Mouse (Mus musculus): ENCODE data around the gene Tmem129. TPM values are rescaled to one million over a fixed set of nuclear protein-coding genes. Genes with fewer than 3 reads are reported as not detected.

The Tmem129 gene
- total RNA-seq, 2 experiments from 2014 or later: 15.0 to 26.2 TPM

DNA sequence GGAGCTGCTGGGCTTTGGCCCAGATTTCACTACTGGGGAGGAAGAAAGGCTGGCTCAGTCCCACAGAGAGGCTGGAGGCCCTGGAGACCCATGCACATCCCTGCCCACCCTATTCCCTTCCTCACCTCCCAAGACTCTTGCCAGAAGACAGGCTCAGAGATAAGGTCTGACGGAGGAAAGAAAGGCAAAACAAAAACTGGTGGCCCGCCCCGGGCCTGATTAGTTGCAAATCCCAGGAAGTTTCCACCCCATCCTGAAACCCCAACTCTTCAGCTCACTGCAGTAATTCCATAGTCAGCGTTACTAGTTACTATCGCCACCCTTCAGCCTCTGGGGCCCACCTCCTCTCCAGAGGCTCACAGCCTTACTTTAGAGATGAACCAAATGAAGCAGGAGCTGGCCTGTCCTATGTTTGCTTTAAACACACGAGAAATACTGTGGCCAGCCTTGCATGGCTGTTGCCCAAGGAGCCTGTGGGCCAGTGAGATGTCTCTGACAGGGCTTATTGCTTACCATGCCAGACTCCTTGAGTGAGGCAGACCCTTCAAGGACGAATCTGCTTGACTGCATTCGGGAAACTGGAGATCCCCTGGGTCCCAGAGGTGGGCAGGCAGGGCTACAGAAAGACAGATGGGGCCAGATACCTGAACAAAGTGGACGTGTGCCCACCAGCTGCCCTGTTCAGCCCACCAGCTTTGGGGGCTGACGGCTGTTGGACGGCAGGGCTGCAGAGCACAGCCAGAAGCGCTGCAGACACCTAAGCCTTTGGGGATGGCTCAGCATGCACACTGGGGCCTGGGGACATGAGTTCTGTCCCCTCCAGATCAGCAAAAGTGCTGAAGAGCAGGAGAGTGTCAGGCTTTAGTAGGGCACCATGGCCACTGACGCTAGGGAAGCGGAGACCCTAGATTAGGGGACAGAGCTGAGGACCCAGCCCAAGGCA, 30.3 kb upstream of the Tmem129 start:
- no peak for ATAC-seq (replicated peaks; ENCODE audit: poor library complexity, severe bottlenecking)

DNA sequence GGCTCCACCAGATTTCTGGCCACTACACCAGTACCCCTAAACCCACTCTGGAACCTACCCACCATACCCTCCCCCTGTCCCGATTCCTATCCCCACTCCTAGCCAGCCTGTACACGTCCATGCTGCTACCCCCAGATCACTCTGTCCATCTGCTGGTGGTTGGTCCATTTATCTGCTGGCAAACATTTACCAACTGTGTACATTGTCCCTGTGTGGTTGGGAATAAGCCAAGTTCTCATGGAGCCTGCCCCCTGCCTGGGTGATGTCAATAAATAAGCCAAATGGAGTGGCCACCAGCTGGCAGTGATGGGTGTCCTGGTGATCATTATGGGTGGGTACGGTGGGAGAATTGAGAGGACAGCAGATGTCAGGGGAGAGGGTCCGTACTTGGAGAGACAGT, 28.9 kb upstream of the Tmem129 start:
- ATAC-seq (replicated peaks; ENCODE audit: poor library complexity, severe bottlenecking): no peak

- ATAC-seq (replicated peaks; ENCODE audit: poor library complexity, severe bottlenecking): no peak
Measured at GRCm38 (mm10) chr5:33684932-33685331, 26.7 kb upstream of the Tmem129 start.

GRCm38 (mm10) chr5:33683897-33684652, 25.9 kb upstream of the Tmem129 start:
- 0 out of 2 replicates have a peak, but pooled peaks have one; percentile 34 for ATAC-seq (replicated peaks; ENCODE audit: poor library complexity, severe bottlenecking)

- ATAC-seq (replicated peaks; ENCODE audit: poor library complexity, severe bottlenecking): no peak
Measured at GRCm38 (mm10) chr5:33682963-33683362, 24.7 kb upstream of the Tmem129 start.

GRCm38 (mm10) chr5:33681611-33682388, 23.6 kb upstream of the Tmem129 start:
- peak; percentile 55; the same call in 1 of the 2 replicates for ATAC-seq (replicated peaks; ENCODE audit: poor library complexity, severe bottlenecking)

DNA sequence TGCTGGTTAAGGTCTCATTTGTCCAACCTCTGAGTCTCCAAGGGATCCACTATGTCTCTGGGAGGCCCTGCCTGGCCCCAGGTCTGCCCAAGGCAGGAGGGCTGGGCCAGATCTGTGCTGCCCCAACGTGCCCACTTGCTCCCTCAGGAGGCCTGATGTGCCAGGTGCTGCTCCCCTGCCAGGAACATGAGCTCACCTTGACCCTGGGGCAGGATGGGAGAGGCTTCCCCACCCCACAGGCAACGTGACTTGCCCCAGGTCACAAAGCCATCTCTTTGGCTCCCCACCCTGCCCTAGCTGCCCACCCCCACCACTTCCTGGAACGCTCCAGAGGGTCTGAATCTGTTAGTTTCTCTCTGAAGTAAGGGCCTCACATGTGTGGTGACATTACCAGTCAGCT, 22.8 kb upstream of the Tmem129 start:
- ATAC-seq (replicated peaks; ENCODE audit: poor library complexity, severe bottlenecking): no peak

GRCm38 (mm10) chr5:33678244-33678643, 20.0 kb upstream of the Tmem129 start:
- ATAC-seq (replicated peaks; ENCODE audit: poor library complexity, severe bottlenecking): no peak

- peak; percentile 66 for ATAC-seq (replicated peaks; ENCODE audit: poor library complexity, severe bottlenecking)
Measured at GRCm38 (mm10) chr5:33675964-33676363, 17.7 kb upstream of the Tmem129 start.

DNA sequence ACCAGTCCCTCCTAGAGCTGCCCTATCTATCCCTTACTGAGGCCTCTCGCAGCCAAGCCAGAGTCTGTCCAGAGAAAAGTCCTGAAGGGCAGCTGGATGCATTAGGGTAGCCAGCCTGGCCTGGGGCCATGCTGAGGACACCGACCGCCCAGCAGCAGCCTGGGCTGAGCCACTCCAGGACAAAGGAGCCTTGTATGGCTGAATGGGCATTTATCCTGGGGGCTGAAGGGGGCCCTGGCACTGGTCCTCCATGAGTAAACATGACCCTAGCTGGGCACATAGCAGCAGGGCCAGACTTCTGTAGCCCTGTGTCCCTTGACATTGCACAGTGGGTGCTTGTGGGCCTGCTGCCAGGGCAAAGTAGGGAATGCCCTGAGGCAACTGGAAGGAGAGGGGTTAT, 16.2 kb upstream of the Tmem129 start:
- ATAC-seq (replicated peaks; ENCODE audit: poor library complexity, severe bottlenecking): no peak

DNA sequence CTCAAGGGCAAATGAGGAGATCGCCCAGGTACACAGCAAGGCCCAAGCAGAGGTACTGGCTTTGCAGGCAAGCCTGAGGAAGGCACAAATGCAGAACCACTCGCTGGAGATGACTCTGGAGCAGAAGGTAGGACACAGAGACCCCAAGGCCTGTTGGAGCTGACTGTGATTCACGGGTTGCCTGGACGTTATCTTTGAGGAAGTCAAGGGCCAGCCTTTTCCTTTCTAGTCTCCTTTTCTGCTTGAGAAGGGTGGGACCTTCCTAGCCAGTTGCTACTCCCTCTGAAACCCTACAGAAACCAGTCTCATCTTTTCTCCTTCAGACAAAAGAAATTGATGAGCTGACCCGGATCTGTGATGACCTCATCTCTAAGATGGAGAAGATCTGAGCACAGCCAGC, 13.4 kb upstream of the Tmem129 start:
- no peak for ATAC-seq (replicated peaks; ENCODE audit: poor library complexity, severe bottlenecking)

DNA sequence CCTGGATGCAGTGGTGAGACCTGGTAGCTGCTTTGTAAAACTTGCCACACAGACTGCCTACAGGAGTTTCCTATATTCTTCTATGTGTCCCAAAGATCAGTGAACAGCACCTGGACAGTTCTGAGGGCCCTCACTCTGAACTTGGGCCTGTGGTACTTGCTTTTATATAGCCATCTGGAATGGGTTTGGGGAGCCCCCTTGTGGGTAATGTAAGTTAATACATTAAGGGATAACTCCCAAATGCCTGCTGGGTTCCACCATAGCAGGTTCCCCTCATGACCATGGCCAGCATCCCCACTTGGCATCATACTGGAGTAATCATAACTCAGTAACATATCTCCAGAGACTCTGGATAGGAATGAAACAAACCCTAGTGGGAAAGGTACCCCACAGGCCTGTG, 10.0 kb upstream of the Tmem129 start:
- no peak for ATAC-seq (replicated peaks; ENCODE audit: poor library complexity, severe bottlenecking)

DNA sequence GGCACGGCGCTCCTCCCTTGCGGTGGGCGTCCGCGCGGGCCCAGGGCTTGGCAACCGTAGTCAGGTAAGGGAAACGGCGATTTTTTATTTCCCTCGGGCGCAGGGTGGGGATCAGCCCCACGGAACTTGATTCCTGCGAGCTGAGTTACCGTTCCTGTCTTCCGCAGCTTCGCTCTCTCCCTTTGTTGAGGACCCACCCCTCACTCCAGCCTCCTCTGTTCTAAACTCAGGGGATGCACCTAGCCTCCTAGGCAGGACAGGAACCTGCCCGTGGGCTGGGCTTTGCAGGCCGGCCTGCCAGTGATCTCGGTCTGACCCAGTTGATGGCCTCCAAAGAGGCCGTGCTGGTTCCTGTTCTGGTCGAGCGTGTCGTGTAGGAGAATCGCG, 441 bp upstream of the Tmem129 start:
- peak; percentile 6 for ATAC-seq (replicated peaks; ENCODE audit: poor library complexity, severe bottlenecking)

GRCm38 (mm10) chr5:33657251-33657786, 897 bp downstream of the Tmem129 start:
- peak; percentile 40 for ATAC-seq (replicated peaks; ENCODE audit: poor library complexity, severe bottlenecking)

DNA sequence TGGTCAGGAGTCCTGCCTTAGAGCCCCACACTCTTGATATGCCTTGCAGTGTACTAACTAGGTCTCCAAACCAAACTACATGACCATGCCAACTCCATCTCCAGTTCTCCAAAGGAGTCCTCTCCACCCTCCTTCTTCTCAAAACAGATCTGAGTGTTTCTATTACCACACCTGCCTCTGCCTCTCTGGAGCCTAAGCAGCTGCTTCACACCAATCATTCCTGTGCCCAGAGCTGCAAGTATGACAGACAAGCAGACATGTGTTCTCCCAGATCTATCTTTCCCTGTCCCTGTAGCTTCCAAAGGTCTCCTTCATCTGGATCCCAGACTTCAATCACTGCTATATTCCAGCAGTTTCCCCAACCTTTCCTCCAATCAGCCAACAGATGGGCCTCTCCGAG, 1.5 kb downstream of the Tmem129 start:
- no peak for ATAC-seq (replicated peaks; ENCODE audit: poor library complexity, severe bottlenecking)

GRCm38 (mm10) chr5:33655251-33655840, 2.9 kb downstream of the Tmem129 start:
- ATAC-seq (replicated peaks; ENCODE audit: poor library complexity, severe bottlenecking): no peak

DNA sequence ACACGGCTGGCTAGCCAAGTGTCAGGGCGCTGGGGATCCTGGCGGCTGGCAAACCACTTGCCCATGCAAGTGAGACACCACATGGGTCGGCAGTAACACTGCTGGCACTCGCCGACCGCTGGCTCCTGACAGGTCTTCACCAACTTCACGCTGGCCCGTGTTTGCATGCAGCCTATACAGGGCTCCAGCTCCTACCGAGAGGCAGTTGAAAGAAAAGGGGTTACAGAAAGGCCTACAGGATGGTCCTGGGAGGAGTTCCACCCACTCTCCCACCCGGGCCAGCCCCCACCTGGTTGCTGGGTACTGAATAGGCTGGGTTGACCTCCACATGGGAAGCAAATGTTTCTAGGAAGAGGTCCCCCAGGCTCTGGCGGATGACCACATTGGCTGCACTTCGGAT, 3.8 kb downstream of the Tmem129 start:
- no peak for ATAC-seq (replicated peaks; ENCODE audit: poor library complexity, severe bottlenecking)

DNA sequence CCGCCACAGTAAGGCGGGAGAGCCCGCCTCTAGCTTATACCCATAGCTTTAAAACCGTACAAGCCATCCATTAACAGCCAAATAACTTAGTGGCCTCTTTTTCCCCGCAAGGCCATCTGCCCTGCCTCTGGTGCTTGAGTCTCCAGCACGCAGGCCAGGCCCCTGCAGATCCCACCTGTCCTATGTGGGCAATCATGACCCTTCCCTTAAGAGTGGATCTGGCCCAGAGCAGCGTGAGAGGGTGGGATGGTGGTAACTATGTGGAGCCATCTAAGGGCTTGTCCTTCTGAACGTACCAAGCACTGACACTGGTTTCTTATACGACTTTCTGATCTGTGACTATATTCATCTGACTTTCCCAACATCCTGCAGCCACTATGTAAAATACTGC, 5.4 kb downstream of the Tmem129 start:
- ATAC-seq (replicated peaks; ENCODE audit: poor library complexity, severe bottlenecking): no peak

DNA sequence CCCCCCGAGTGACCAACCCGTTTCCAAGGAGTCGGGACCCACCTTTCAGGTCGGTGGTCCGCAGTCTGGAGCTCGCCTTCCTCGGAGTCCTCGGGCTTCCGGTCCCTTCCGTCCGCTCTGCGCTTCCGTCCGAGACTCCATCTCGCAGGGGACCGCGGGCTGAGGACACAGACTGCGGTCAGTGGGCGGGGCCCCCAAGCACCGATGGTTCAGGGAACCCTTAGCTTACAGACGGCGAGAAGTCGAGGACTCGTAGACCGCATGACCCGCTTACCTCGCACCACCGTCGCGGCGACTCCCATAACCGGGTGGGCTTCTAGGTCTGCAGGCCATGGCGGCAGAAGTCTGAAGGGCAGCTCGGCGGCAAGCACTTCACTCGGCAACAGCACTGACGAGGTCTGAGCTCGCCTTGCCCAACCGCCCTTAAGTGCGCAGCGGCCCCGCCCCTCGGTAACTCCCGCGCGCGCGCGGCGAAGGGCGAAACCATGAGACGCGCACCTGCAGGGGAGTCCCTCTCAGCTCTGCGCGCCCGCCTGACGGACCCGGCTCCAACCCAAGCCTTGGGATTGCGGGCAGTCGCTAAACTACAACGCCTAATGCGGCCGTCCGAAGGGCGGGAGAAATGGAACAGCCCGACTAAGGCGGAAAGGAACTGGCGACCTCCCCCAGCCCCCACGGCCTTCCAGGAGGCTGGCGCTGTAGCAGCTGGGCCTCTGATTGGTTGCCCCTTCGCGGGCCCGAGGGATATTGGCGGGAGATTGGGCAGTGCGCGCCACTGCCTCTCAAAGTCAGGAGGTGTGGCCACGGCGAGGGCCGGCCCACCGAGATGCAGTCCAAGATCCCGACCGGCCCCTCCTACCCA, 6.1 kb downstream of the Tmem129 start, which contains the start of gene Slbp:
Slbp (minus strand) TSS at position 654 of the 862 bp plus-strand sequence.
- ATAC-seq (replicated peaks; ENCODE audit: poor library complexity, severe bottlenecking): peak; percentile 86
